Mouse (Mus musculus): ENCODE data around the gene Lrg1.

DNA sequence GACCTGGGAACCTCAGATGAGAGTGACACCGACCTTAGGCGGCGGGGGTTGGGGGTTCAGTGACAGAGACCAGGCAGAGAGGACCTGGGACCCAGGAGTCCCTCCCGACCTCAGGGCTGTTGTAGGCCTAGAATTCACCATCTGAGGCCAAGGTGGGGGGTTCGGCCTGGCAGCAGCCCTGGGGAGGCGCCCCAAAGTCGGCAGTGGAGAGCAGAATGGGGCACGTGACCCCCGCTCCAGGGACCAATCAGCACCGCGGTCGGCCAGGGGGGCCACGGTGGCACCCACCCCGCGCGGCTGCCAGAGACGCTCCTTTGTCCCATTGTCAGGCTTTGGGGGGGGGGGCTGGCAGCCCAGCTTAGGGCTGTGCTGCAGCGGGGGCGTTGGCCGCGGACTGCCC is 17.6 kb upstream of the Lrg1 start:
- TF ChIP-seq IRF4 (IDR thresholded peaks at IDR 0.05; ENCODE audit: low read depth, low read length) = no peak
- no peak for TF ChIP-seq KAT2A (IDR thresholded peaks at IDR 0.05; ENCODE audit: insufficient replicate concordance, low read length)
- no peak for TF ChIP-seq CTCF (conservative IDR thresholded peaks at IDR 0.05 in 1 of 2, IDR thresholded peaks at IDR 0.05 in 1 of 2; ENCODE audit: low read depth in 2 of 2, low read length in 2 of 2)
- no peak for TF ChIP-seq CHD1 (IDR thresholded peaks at IDR 0.05; ENCODE audit: low read depth, low read length)
- TF ChIP-seq ELF1 (IDR thresholded peaks at IDR 0.05; ENCODE audit: low read depth, low read length) = no peak
- no peak for TF ChIP-seq EP300 (IDR thresholded peaks at IDR 0.05; ENCODE audit: low read length)
- TF ChIP-seq MEF2A (IDR thresholded peaks at IDR 0.05; ENCODE audit: borderline replicate concordance, low read depth, low read length) = no peak
- TF ChIP-seq CHD2 (IDR thresholded peaks at IDR 0.05; ENCODE audit: low read length) = no peak

Data from CH12.LX (cell line).